ENCODE assay signal across 8 mouse cellular contexts in the genomic region with DNA sequence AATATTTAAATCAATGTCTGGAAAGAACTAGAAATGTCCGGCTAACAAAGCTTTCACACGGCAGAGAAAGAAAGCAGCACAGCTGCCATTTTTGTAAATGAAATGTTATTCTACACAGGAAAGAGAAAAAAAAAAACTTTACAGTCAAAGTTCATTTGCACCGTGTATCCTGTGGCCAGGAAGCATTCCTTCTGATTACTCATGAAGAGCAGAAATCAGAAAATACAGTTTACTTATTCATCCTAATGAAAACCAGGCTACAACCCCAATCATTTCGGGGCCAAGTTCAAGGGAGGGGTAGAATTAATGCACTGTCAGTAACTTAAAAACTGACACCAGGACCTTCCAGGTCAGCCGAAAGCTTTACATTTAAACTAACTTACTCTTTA. TPM values are rescaled to one million over a fixed set of nuclear protein-coding genes. Genes with fewer than 3 reads are reported as not detected.
DNase-seq lines count a peak whose midpoint lies in the region; ATAC-seq and TF ChIP-seq lines count a peak whose summit lies in the region.

No protein-coding gene starts in this region.

- peak overlapping the region; percentile 98 for H3K4me3 ChIP-seq in heart, adult 2 months
- peak overlapping the region; percentile 91 for H3K4me3 ChIP-seq in G1E (ENCODE audit: low read depth, low read length)
- peak overlapping the region; percentile 48; the same call in 1 of the 2 replicates for H3K4me3 ChIP-seq in hindbrain, embryonic 11.5 days (ENCODE audit: low read depth, low read length)
- peak overlapping the region; percentile 59 for H3K4me3 ChIP-seq in macrophage (ENCODE audit: inconsistent target)

- peaks cover 20% of the 10 kb centered on the region for H3K4me1 ChIP-seq in heart, adult 2 months (ENCODE audit: control insufficient read depth, insufficient read depth, low read length)
- peaks cover 69% of the 10 kb centered on the region for H3K4me1 ChIP-seq in G1E (ENCODE audit: insufficient read depth, low read depth, low read length)
- peaks cover 5% of the 10 kb centered on the region for H3K4me1 ChIP-seq in hindbrain, embryonic 11.5 days (replicated peaks; ENCODE audit: control insufficient read depth, insufficient read depth, low read length)

- no peaks in the 10 kb centered on the region for H3K27me3 ChIP-seq in heart, adult 2 months (ENCODE audit: control insufficient read depth, insufficient read depth, low read length)
- no peaks in the 10 kb centered on the region for H3K27me3 ChIP-seq in G1E (ENCODE audit: insufficient read depth, low read length)
- no peaks in the 10 kb centered on the region for H3K27me3 ChIP-seq in hindbrain, embryonic 11.5 days (ENCODE audit: control insufficient read depth, insufficient read depth, low read length)

- H3K9ac ChIP-seq in heart, adult 2 months (ENCODE audit: low read depth, low read length) = peak overlapping the region; percentile 70; the same call in 1 of the 2 replicates
- H3K9ac ChIP-seq in hindbrain, embryonic 11.5 days (ENCODE audit: low read depth, low read length) = no peak overlapping the region

- H3K36me3 ChIP-seq in heart, adult 2 months (ENCODE audit: control insufficient read depth, insufficient read depth, low read length) = peaks cover 35% of the 10 kb centered on the region
- H3K36me3 ChIP-seq in G1E (replicated peaks) (peaks cover 34% of the 10 kb centered on the region), macrophage (ENCODE audit: inconsistent target) (no peaks in the 10 kb centered on the region; the same call in 1 of the 2 replicates)
- H3K36me3 ChIP-seq in hindbrain, embryonic 11.5 days (ENCODE audit: control insufficient read depth, insufficient read depth, low read length) = no peaks in the 10 kb centered on the region

- H3K4me2 ChIP-seq in hindbrain, embryonic 11.5 days (replicated peaks; ENCODE audit: low read depth, low read length) = peak overlapping the region; percentile 79; the same call in 1 of the 2 replicates

- peaks cover 10% of the 10 kb centered on the region for H3K79me2 ChIP-seq in heart, adult 2 months (replicated peaks; ENCODE audit: control insufficient read depth, insufficient read depth, low read length)
- peaks cover 82% of the 10 kb centered on the region for H3K79me2 ChIP-seq in macrophage (ENCODE audit: inconsistent target)

- no peak for TF ChIP-seq POLR2A in heart, adult 2 months (IDR thresholded peaks at IDR 0.05; ENCODE audit: insufficient read depth, low read depth, low read length)

- TF ChIP-seq EP300 in heart, adult 2 months (IDR thresholded peaks at IDR 0.05; ENCODE audit: insufficient read depth, low read depth, low read length) = no peak

- no peaks in the 10 kb centered on the region for H3K9me3 ChIP-seq in G1E (replicated peaks)
- H3K9me3 ChIP-seq in hindbrain, embryonic 11.5 days (ENCODE audit: control insufficient read depth, low read length) = no peaks in the 10 kb centered on the region

- TF ChIP-seq CTCF in heart, adult 2 months (IDR thresholded peaks at IDR 0.05) = no peak
- no peak for TF ChIP-seq CTCF in G1E (IDR thresholded peaks at IDR 0.05; ENCODE audit: low read depth, low read length)

- 2% methylated on average over 5 of the region's 5 CpGs for WGBS in heart, adult 2 months
- WGBS in hindbrain, embryonic 11.5 days = 47% methylated on average over 5 of the region's 5 CpGs
- 2% methylated on average over 5 of the region's 5 CpGs for WGBS in macrophage (ENCODE audit: missing documents)

- peak overlapping the region; percentile 100 for H3K27ac ChIP-seq in heart, adult 2 months
- no peak overlapping the region for H3K27ac ChIP-seq in hindbrain, embryonic 11.5 days (ENCODE audit: low read depth, low read length)
- H3K27ac ChIP-seq in macrophage = peak overlapping the region; percentile 88

- intact Hi-C loops in heart, adult 2 months (cut with DNase I) = loop anchor here (2.0 to 10.0 kb wide), 2 partner anchors 16 to 98 kb away; no protein-coding TSS in a partner anchor

- ATAC-seq in G1E (ENCODE audit: extremely low read depth, insufficient number of reproducible peaks, low FRiP score, poor library complexity, severe bottlenecking) = no peak
- no peak for ATAC-seq in hindbrain, embryonic 11.5 days (ENCODE audit: low FRiP score)

- DNase-seq in heart, adult 2 months = no peak
- no peak for DNase-seq in heart, postnatal 4 days
- no peak for DNase-seq in G1E (ENCODE audit: low spot score)
- no peak for DNase-seq in hindbrain, embryonic 11.5 days (ENCODE audit: low spot score)
- DNase-seq in layer of hippocampus, adult 9-11 months = no peak
- DNase-seq in cerebellum, adult 11-12 months = no peak
- no peak for DNase-seq in embryo, embryonic 11 days

RNA-seq across cellular contexts. Expression of gene Nfe2l2, which starts 1.9 kb away (rescaled TPM):
- total RNA-seq in heart, adult 2 months (2021) = 10 to 100 TPM; 56.2 to 67.1 TPM
- 36.5 and 52.4 TPM in 2 replicates for polyA plus RNA-seq in heart, adult 2 months (2012; rRNA removed)
- total RNA-seq in heart, postnatal 4 days (2021) = 10 to 100 TPM; 53.2 to 54.5 TPM
- 104 and 113 TPM in 2 replicates for total RNA-seq in G1E (2014; fragmentation: Nextera tagmentation)
- total RNA-seq in G1E (2017) = 96.8 and 99.5 TPM in 2 replicates
- polyA plus RNA-seq in G1E (2012) = 9.1 and 12.4 TPM in 2 replicates
- 28.4 and 28.5 TPM in 2 replicates for polyA plus RNA-seq in hindbrain, embryonic 11.5 days (2014; fragmentation: Nextera tagmentation; extraction: Ambion mirVana)
- 1,000 to 10,000 TPM in 4 of 26 experiments, 100 to 1,000 TPM in 21, 10 to 100 TPM in 1; 93.5 to 1,701 (median 398) TPM for total RNA-seq in macrophage (2018; cell fraction: chromatin; rRNA removed)
- total RNA-seq in macrophage (2018; cell fraction: cytosol; rRNA removed) = 100 to 1,000 TPM; 118 to 679 (median 362) TPM
- 1,000 to 10,000 TPM in 5 of 26 experiments, 100 to 1,000 TPM in 21; 190 to 1,621 (median 565) TPM for total RNA-seq in macrophage (2018; cell fraction: nucleus; rRNA removed)
- 189 to 430 TPM (median 388 TPM) in 3 replicates for polyA plus RNA-seq in macrophage (2018)

RNA-seq across cellular contexts. Expression of gene Hnrnpa3, which starts 43.5 kb away (rescaled TPM):
- total RNA-seq in heart, adult 2 months (2021) = 100 to 1,000 TPM; 177 to 180 TPM
- polyA plus RNA-seq in heart, adult 2 months (2012; rRNA removed) = 18.5 and 44.9 TPM in 2 replicates
- total RNA-seq in heart, postnatal 4 days (2021) = 100 to 1,000 TPM; 504 to 509 TPM
- 576 and 627 TPM in 2 replicates for total RNA-seq in G1E (2014; fragmentation: Nextera tagmentation)
- total RNA-seq in G1E (2017) = 136 and 215 TPM in 2 replicates
- 283 and 509 TPM in 2 replicates for polyA plus RNA-seq in G1E (2012)
- polyA plus RNA-seq in hindbrain, embryonic 11.5 days (2014; fragmentation: Nextera tagmentation; extraction: Ambion mirVana) = 304 and 320 TPM in 2 replicates
- total RNA-seq in macrophage (2018; cell fraction: chromatin; rRNA removed) = 100 to 1,000 TPM; 404 to 869 (median 663) TPM
- 100 to 1,000 TPM; 291 to 595 (median 415) TPM for total RNA-seq in macrophage (2018; cell fraction: cytosol; rRNA removed)
- 100 to 1,000 TPM; 332 to 659 (median 518) TPM for total RNA-seq in macrophage (2018; cell fraction: nucleus; rRNA removed)
- polyA plus RNA-seq in macrophage (2018) = 346 to 1,286 TPM (median 601 TPM) in 3 replicates

Comparison
In these comparisons a context has a peak if more than half of its experiments do, and no peak if none do; other contexts are left out.
1. H3K4me3 ChIP-seq: peak in every context shown above with its lines; median percentile 98 in heart, adult 2 months; 91 in G1E; 59 in macrophage; 48 in hindbrain, embryonic 11.5 days.